Mouse (Mus musculus) limb, embryonic 11.5 days (tissue): ENCODE measurements around the gene Prdm2. TPM values are rescaled to one million over a fixed set of nuclear protein-coding genes. Genes with fewer than 3 reads are reported as not detected.

Experiments used
- ATAC-seq: fragments of 200-750 bp; cut with Nextera tagmentation; 2 replicates; pipeline ENCODE4 v1.8.0; 2017; ENCODE audit warnings: low read depth; ENCODE audit not compliant: insufficient number of reproducible peaks, low FRiP score, low TSS enrichment
- DNase-seq: peaks from one replicate; pipeline ENCODE4 v3.0.0-alpha.2; 2015; ENCODE audit warnings: low spot score
- H3K27ac ChIP-seq: fragments of 300-500 bp; sonication (generic); replicated peaks from 2 replicates; pipeline ENCODE4 v1.5.1; 2014; ENCODE audit warnings: low read depth, mild to moderate bottlenecking, low read length
- H3K27me3 ChIP-seq: fragments of 300-500 bp; sonication (generic); 2 replicates; pipeline ENCODE4 v1.6.1; 2014; ENCODE audit warnings: mild to moderate bottlenecking, low read length, mixed read lengths; ENCODE audit not compliant: control insufficient read depth, insufficient read depth
- H3K36me3 ChIP-seq: fragments of 300-500 bp; sonication (generic); 2 replicates; pipeline ENCODE4 v1.6.1; 2014; ENCODE audit warnings: mild to moderate bottlenecking, low read length, moderate library complexity, mixed read lengths; ENCODE audit not compliant: control insufficient read depth, insufficient read depth
- H3K4me1 ChIP-seq: fragments of 300-500 bp; sonication (generic); 2 replicates; pipeline ENCODE4 v1.6.1; 2014; ENCODE audit warnings: low read length, mixed read lengths; ENCODE audit not compliant: control insufficient read depth, insufficient read depth
- H3K4me2 ChIP-seq: fragments of 300-500 bp; sonication (generic); 2 replicates; pipeline ENCODE4 v1.6.1; 2014; ENCODE audit warnings: low read depth, mild to moderate bottlenecking, moderate library complexity; ENCODE audit not compliant: severe bottlenecking
- H3K4me3 ChIP-seq: fragments of 300-500 bp; sonication (generic); 2 replicates; pipeline ENCODE4 v1.5.1; 2014; ENCODE audit warnings: low read depth, low read length
- H3K9ac ChIP-seq: fragments of 300-500 bp; sonication (generic); 2 replicates; pipeline ENCODE4 v1.6.1; 2014; ENCODE audit warnings: mild to moderate bottlenecking, low read length
- H3K9me3 ChIP-seq: fragments of 300-500 bp; sonication (generic); 2 replicates; pipeline ENCODE4 v1.6.1; 2016; ENCODE audit warnings: low read length; ENCODE audit not compliant: control insufficient read depth
- WGBS: fragments of 180-500 bp; shearing (Covaris S2); extraction: QIAGEN DNeasy Blood & Tissue Kit; methylation state at CpG from one replicate; pipeline ENCODE4 v1.1.7; 2014; 5-methylcytosine and 5-hydroxymethylcytosine counted together
- polyA plus RNA-seq: library from polyadenylated mRNA; unstranded; fragments of >200 nt; fragmentation: Nextera tagmentation; extraction: Ambion mirVana; gene quantifications from 2 replicates; pipeline ENCODE4 v1.2.1, GENCODE M21; 2014

The Prdm2 gene
- polyA plus RNA-seq, 1 experiment from 2014 or later, result 15.8 TPM

DNA sequence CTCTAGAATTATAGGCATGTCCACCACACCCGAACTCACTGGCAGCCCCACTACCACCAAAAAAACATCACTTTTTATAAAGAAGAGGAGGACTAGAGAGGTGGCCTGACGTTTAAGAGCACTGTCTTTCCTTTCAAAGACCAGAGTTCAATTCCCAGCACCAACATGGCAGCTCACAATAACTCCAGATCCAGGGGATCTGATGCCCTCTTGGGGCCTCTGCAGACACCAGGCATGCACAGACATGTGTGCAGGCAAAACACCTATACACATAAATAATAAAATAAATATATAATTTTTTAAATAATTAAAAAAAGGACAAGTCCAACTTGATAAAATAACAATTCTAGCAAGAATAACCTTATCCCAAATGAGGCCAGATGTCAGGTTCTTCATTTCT lies 6.1 kb upstream of the Prdm2 start:
- Histone ChIP-seq H3K9ac (no peak overlapping the region), H3K36me3 (no peaks in the 10 kb centered on the region), H3K4me2 (no peak overlapping the region), H3K27ac (no peak overlapping the region), H3K4me3 (no peak overlapping the region), H3K4me1 (no peaks in the 10 kb centered on the region), H3K27me3 (no peaks in the 10 kb centered on the region), H3K9me3 (no peaks in the 10 kb centered on the region)
- DNase-seq (no peak), ATAC-seq (no peak)
- 87% methylated on average over 2 of the region's 2 CpGs for WGBS

DNA sequence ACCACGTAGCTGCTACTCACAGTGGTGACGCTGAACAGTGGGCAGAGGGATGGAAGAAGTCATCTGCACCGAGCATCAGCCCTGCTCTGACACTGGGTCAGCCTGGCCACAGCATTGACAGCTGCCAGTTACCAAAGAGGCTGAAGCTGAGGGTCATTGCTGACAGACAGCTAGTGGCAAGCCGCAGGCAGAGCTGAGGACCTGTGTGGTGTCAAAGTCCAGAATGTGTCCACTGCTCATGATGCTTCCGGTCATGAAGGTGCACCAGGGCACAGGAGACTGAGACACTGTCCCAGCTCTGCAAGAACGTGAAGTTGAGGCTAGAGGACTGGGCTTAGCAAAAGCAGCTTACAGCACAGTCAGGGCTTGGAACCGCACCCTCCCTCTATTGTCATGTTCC lies 4.4 kb upstream of the Prdm2 start:
- Histone ChIP-seq H3K27me3 (no peaks in the 10 kb centered on the region), H3K9me3 (no peaks in the 10 kb centered on the region), H3K4me1 (0 out of 2 replicates have a peak, but pooled peaks cover 3% of the 10 kb centered on the region), H3K9ac (no peak overlapping the region), H3K27ac (no peak overlapping the region), H3K36me3 (no peaks in the 10 kb centered on the region), H3K4me3 (no peak overlapping the region), H3K4me2 (no peak overlapping the region)
- 83% methylated on average over 7 of the region's 7 CpGs for WGBS
- ATAC-seq (no peak), DNase-seq (no peak)

- no peak for ATAC-seq
- Histone ChIP-seq H3K4me3 (no peak overlapping the region), H3K4me2 (no peak overlapping the region), H3K9ac (no peak overlapping the region), H3K27ac (no peak overlapping the region), H3K9me3 (no peaks in the 10 kb centered on the region), H3K36me3 (no peaks in the 10 kb centered on the region), H3K27me3 (no peaks in the 10 kb centered on the region), H3K4me1 (peaks cover 6% of the 10 kb centered on the region; the same call in 1 of the 2 replicates)
- DNase-seq, result no peak
- WGBS, result 91% methylated on average over 3 of the region's 3 CpGs
Measured at GRCm38 (mm10) chr4:143214221-143214797, 1.5 kb upstream of the Prdm2 start.

- no peaks in the 10 kb centered on the region for H3K9me3 ChIP-seq
- H3K4me1 ChIP-seq, result peaks cover 6% of the 10 kb centered on the region; the same call in 1 of the 2 replicates
- H3K4me3 ChIP-seq, result no peak overlapping the region
- H3K4me2 ChIP-seq, result no peak overlapping the region
- no peaks in the 10 kb centered on the region for H3K36me3 ChIP-seq
- H3K9ac ChIP-seq, result no peak overlapping the region
- no peak overlapping the region for H3K27ac ChIP-seq
- no peaks in the 10 kb centered on the region for H3K27me3 ChIP-seq
- WGBS, result 88% methylated on average over 4 of the region's 4 CpGs
- ATAC-seq (no peak), DNase-seq (no peak)
Measured at GRCm38 (mm10) chr4:143213571-143213970, 776 bp upstream of the Prdm2 start.

GRCm38 (mm10) chr4:143213175-143213479 lies 332 bp upstream of the Prdm2 start:
- no peak for DNase-seq
- H3K9ac ChIP-seq, result peak overlapping the region; percentile 94; the same call in 1 of the 2 replicates
- 96% methylated on average over 3 of the region's 3 CpGs for WGBS
- no peaks in the 10 kb centered on the region for H3K9me3 ChIP-seq
- peak overlapping the region; percentile 86 for H3K4me3 ChIP-seq
- H3K27ac ChIP-seq, result no peak overlapping the region
- 0 out of 2 replicates have a peak, but pooled peaks have one; percentile 11 for ATAC-seq
- H3K4me1 ChIP-seq, result peaks cover 6% of the 10 kb centered on the region; the same call in 1 of the 2 replicates
- no peak overlapping the region; the same call in 1 of the 2 replicates for H3K4me2 ChIP-seq
- H3K27me3 ChIP-seq, result no peaks in the 10 kb centered on the region
- H3K36me3 ChIP-seq, result no peaks in the 10 kb centered on the region

- no peaks in the 10 kb centered on the region for H3K27me3 ChIP-seq
- H3K27ac ChIP-seq, result peak overlapping the region; percentile 68; the same call in 1 of the 2 replicates
- H3K4me2 ChIP-seq, result peak overlapping the region; percentile 75
- H3K9me3 ChIP-seq, result no peaks in the 10 kb centered on the region
- no peaks in the 10 kb centered on the region for H3K36me3 ChIP-seq
- H3K4me3 ChIP-seq, result peak overlapping the region; percentile 86
- 9% methylated on average over 43 of the region's 43 CpGs for WGBS
- ATAC-seq, result peak; percentile 56; the same call in 1 of the 2 replicates
- H3K4me1 ChIP-seq, result peaks cover 6% of the 10 kb centered on the region; the same call in 1 of the 2 replicates
- peak; percentile 70 for DNase-seq
- H3K9ac ChIP-seq, result peak overlapping the region; percentile 94
Measured at GRCm38 (mm10) chr4:143211584-143212340, 1.0 kb downstream of the Prdm2 start.

DNA sequence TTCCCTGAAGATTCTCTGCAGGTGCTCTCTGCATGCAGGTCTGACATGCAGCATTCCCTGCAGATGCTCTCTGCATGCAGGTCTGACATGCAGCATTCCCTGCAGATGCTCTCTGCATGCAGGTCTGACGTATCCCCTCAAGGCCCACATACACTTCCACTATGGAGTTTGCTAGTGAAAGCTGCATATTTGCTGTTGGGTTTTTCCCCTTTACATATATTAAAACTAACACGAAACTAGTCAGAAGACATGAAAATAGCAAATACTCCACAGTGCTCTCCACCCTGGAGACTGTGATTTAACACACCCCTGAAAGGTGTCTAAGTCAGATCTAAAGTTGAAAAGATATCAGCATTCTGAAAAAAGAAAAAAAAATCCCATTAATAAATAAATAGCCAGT lies 2.8 kb downstream of the Prdm2 start:
- Histone ChIP-seq H3K4me2 (no peak overlapping the region), H3K9me3 (no peaks in the 10 kb centered on the region), H3K9ac (no peak overlapping the region), H3K36me3 (no peaks in the 10 kb centered on the region), H3K4me3 (no peak overlapping the region), H3K27me3 (no peaks in the 10 kb centered on the region), H3K27ac (no peak overlapping the region), H3K4me1 (peaks cover 6% of the 10 kb centered on the region; the same call in 1 of the 2 replicates)
- no peak for DNase-seq
- no peak for ATAC-seq
- WGBS, result 87% methylated on average over 2 of the region's 2 CpGs

GRCm38 (mm10) chr4:143202653-143203052 lies 10.1 kb downstream of the Prdm2 start:
- ATAC-seq (no peak), DNase-seq (no peak)
- H3K27ac ChIP-seq, result no peak overlapping the region
- no peaks in the 10 kb centered on the region for H3K27me3 ChIP-seq
- H3K4me2 ChIP-seq, result no peak overlapping the region
- no peaks in the 10 kb centered on the region for H3K4me1 ChIP-seq
- H3K9me3 ChIP-seq, result no peaks in the 10 kb centered on the region
- no peak overlapping the region for H3K9ac ChIP-seq
- H3K36me3 ChIP-seq, result no peaks in the 10 kb centered on the region
- H3K4me3 ChIP-seq, result no peak overlapping the region
- 77% methylated on average over 3 of the region's 3 CpGs for WGBS
